Mouse (Mus musculus): ENCODE results near the gene Gm28635.
"Not testable (repeated sequence)": the region's sequence is repeated elsewhere in the genome, so short reads cannot be mapped to it uniquely, and the experiment has no call there.

Gene Gm28635

DNA sequence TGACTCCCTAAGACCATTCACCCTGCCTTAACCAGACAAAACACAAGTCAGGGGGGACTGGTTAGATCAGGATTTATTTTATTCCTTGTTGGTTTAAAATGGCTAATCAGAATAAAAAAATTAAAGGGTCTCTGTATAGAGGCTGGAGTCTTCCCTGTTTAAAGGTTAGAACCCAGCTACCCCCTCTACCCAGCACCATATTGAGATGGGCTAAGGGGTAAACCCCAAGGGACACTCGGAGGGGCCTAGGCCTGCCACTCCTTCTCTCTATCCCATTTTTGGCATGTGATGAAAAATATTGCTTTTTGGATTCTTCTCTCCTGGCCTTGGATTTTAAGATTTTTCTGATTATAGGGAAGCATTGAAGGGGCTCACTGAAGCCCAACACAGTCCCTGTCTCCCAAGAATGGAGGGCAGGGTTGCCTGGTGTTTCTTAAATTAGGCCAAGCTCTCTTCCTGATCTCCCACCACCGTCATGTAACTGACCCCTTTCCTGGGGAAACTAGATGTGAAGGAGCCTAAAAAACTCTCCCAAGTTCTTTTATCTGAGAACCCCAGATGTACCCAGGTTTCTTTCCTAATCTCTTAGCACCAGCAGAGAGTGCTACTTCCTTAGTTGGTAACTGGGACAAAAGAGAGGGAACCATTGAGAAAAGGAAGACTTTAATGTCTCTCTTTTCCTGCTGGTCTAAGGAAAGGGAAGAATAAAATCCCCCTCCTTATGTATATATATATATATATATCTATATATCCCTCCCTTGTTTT lies 10.4 kb upstream of the Gm28635 start:
- DNase-seq = no peak

GRCm38 (mm10) chr2:84682605-84683183 lies 4.9 kb upstream of the Gm28635 start:
- no peak for DNase-seq

DNA sequence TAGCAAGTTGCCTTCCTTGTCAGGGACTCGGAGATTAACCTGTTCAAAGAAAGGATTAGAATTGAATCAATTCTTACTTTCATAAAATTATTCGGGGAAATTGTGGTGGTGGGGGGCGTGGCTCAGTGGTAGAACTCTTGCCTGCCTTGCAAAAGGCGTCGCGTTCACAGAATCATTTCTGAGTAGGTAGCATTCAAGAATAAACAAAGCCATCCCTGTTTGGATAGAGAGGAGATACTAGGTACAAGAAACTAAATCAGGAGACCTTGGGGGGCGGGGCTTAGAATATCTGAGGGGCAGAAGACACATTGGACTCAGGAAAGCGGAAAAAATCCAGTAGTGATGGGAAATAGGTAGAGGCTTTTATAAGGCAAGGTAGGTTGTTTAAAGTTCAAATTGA lies 1.2 kb upstream of the Gm28635 start, which contains the start of gene Tmx2:
TSS of gene Tmx2 (minus strand) at position 125 of the 400 bp plus-strand sequence.
- DNase-seq = no peak

DNA sequence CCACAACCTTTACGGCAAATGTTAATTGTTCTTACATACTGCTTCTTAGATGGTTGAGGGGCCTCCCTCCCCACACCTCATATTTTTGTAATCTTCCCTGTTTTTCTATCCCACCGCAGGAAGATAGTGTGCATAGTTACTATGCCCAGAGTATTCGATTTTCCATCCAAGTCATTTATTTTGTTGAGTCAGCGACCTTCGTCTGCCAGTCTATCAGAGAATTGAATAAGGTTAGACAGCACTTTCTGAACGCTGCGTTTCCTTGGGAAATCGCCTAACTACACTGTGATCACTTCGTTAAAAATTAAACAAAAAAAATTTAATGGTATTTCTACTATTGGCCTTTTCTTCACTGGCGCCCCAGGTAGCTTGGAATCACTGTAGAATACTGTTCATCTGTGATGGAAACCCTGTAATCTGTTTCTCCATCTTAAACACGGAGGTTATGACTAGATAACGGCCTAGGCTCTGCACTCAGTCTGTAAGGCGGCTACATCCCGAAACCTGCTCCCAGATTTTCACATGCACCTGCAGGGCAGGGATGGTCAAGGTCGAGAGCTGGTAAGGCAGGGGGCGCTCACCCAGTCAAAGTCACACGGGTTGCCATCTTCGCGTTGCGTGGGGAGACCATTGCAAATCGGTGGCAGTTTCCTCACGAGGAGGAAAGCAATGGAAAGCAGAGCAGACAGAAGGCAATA lies 422 bp downstream of the Gm28635 start:
- no peak for DNase-seq

- DNase-seq = not testable (repeated sequence)
Observed at GRCm38 (mm10) chr2:84671535-84671934, 6.3 kb downstream of the Gm28635 start.

- peak; percentile 76 to 77 for DNase-seq
Observed at GRCm38 (mm10) chr2:84670569-84670933, 7.3 kb downstream of the Gm28635 start, which contains the start of gene Selenoh. TSS of gene Selenoh (minus strand) at chr2:84670770.

GRCm38 (mm10) chr2:84669828-84670568 lies 7.8 kb downstream of the Gm28635 start:
- peak; percentile 39 to 48 for DNase-seq

DNA sequence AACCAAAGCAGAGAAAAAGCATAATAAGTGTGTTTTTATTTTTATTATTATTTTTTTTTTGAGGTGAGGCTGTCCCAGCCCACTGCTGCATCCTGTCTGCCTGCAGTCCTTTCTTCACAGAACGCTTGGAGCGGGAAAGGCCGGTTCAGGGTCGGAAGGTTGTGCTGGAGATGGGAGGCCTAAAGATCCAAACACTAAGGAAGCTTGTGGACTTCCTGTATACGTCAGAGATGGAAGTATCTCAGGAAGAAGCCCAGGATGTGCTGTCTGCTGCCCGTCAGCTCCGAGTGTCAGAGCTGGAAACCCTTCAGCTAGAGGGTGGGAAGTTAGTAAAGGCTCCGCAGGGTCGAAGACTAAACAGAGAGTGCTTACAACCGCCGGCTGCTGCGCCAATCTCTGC lies 11.8 kb downstream of the Gm28635 start:
- no peak for DNase-seq

DNA sequence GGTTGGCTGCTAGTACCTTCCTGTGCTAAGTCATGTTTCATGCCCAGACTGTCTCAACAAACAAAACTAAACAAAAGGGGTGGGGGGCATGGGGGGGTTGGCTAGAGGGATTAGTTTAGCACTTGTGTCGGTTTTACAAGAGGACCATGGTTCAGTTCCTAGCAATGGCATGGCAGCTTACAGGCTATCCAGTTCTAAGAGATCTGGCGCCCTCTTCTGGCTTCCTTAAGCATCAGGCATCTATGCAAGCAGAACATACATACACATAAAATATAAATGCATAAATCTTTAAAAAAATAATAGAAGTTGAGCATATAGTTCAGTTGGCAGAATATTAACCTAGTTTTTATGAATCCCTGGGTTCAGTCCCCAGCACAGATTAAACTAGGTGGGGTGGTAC lies 15.0 kb downstream of the Gm28635 start:
- DNase-seq = peak; percentile 28 to 38

GRCm38 (mm10) chr2:84660253-84660652 lies 17.6 kb downstream of the Gm28635 start:
- DNase-seq = no peak

DNA sequence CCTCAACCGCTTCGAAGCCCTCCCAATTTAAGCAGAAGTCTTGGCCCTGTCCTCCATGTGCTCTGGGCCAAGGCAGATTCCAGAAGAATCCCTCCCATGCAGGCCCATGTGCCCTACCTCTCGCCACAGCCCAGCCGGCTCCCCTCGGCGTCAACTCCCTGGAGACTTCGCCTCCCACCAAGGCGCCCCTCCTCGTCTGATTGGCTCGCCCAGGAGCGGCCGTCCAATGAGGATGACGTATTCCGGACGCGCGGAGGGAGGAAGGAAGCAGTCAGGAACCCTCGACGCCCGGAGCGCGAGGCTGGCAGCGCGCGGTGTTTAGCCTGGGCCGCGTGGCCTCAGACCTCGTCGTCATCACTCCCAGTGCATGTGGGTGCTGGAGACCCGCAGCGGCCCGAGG lies 19.0 kb downstream of the Gm28635 start, which contains the start of gene Btbd18:
TSS of gene Btbd18 (plus strand) at position 274 of the 400 bp plus-strand sequence.
- no peak for DNase-seq

DNA sequence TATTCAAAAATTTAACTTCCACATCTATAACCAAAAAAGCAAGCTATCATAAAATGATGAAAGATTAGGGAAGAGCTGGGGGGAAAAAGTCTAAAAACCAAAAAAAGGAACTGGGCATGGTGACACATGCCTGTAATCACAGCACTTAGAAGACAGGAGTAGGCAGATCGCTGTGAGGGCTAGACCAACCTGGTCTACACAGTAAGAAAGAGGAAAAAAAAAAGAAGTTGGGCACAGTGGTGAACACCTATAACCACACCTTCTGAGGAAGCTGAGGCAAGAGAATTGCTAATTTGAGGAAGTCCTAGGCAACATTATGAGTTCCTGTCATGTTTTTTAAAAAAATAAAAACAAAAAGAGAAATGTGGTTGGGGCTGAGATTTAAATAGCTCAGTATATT lies 22.0 kb downstream of the Gm28635 start:
- no peak for DNase-seq

- no peak for DNase-seq
Observed at GRCm38 (mm10) chr2:84653354-84653753, 24.5 kb downstream of the Gm28635 start.

DNA sequence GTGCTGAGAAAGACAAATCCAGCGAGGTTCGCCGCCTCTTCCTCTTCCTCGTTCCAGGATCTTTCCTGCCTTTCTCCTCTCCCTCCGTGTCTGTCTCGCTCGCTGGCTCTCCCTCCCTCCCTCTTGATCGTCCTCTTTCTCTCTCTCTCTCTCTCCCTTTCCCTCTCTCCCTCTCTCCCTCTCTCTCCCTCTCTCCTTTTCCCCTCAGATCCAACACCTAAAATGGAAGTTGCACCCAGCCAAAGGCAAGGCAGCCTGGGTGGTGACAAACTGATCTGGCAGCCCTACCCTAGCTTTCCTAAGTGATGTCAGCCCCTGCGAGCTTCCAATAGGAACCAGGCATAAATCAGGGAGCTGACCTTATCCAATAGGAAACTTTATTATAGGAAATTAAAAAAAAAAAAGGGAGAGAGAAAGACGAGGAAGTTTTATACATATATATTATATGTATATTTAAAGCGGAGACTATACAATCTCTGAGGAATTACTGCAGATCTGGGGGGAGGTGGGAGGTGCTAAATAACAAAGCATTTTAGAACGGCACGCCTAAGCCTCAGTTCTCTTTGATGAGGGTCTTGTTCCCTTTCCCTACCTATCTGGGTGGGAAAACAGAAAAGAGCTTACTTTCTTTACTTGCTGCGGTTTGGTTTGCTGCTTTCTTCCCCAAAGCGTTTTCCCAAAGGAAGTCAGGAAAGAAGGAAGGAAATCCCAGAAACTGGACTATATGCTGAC lies 27.2 kb downstream of the Gm28635 start, which contains the start of gene Ctnnd1:
TSS of gene Ctnnd1 (minus strand) at position 302 of the 732 bp plus-strand sequence.
- DNase-seq = peak; percentile 81 to 86

GRCm38 (mm10) chr2:84649674-84650073 lies 28.2 kb downstream of the Gm28635 start:
- DNase-seq = peak in 1 of 2 experiments; percentile 15

DNA sequence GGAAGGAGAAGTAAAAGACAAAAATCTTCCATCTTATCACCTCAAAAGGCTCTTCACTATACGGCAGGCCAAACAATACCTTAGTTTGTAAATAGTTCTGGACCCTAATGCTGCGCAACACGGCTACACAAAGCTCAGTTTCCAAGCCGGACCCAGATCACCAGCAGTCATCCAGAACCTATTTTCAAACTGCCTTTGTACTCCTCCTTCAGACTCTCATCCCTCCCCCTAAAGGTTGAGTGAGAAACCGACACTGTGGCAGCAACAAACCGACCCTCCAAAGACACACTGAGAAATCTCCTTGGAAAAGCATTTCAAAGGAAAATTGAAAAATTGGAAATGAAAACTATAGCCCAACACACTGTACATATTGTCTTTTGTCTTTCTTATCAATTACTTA lies 29.5 kb downstream of the Gm28635 start:
- DNase-seq = no peak

GRCm38 (mm10) chr2:84647051-84647568 lies 30.7 kb downstream of the Gm28635 start:
- DNase-seq = no peak

GRCm38 (mm10) chr2:84646138-84646537 lies 31.7 kb downstream of the Gm28635 start:
- DNase-seq = no peak

- DNase-seq = no peak
Observed at GRCm38 (mm10) chr2:84640833-84641232, 37.0 kb downstream of the Gm28635 start.

DNA sequence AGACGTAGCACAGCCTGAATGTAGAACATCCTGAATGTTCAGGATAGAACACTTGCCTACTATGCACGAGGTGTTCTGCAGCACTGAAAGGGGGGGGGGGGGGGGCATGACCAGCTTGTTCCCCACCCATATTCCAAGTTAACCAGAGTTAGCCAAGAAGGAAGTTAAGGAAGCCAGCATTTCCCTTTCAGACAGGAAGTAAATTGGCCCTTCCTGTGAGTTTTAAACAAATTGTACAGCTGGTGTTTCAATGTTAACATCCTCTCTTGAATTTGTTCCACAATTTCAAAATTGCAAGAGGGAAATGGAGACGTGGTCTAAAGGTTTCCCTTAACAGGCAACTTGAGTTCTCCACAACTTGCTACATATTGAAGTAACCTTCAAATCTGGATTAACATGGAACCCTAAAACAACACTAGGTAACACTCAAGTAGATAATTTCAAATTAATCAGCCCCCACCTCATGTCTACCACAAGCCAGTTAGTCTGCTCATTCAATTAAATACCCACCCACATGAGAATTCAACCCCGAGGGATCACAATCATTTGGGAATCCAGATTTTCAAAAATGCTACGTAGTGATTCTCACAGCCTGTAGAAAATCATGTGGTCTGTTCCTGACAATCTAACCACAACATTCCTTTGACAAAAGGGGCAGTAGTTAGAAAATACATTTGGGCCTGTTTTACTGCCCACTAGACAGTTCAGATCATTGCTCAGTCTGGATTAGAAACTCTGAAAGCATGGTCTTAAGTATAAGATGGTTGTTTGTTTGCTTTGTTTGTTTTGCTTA lies 39.2 kb downstream of the Gm28635 start:
- no peak for DNase-seq

Measured in cerebellum, postnatal 36 days (tissue).